Mouse (Mus musculus) kidney, embryonic 14.5 days (tissue): ENCODE measurements around the gene Mipep. TPM values are rescaled to one million over a fixed set of nuclear protein-coding genes. Genes with fewer than 3 reads are reported as not detected.

Experiments used
- ATAC-seq: fragments of 200-750 bp; cut with Nextera tagmentation; 2 replicates; pipeline ENCODE4 v1.8.0; 2017; ENCODE audit warnings: moderate number of reproducible peaks, mild to moderate bottlenecking, moderate TSS enrichment, moderate library complexity; ENCODE audit not compliant: low FRiP score, low TSS enrichment
- H3K27ac ChIP-seq: fragments of 300-500 bp; sonication (generic); 2 replicates; pipeline ENCODE4 v1.5.1; 2014; ENCODE audit warnings: low read depth, mild to moderate bottlenecking, low read length, moderate library complexity, mixed read lengths
- H3K27me3 ChIP-seq: fragments of 300-500 bp; sonication (generic); 2 replicates; pipeline ENCODE4 v1.6.1; 2014; ENCODE audit warnings: mild to moderate bottlenecking, low read length; ENCODE audit not compliant: control insufficient read depth, insufficient read depth
- H3K36me3 ChIP-seq: fragments of 300-500 bp; sonication (generic); 2 replicates; pipeline ENCODE4 v1.6.1; 2014; ENCODE audit warnings: low read length, mixed read lengths; ENCODE audit not compliant: control insufficient read depth, insufficient read depth
- H3K4me1 ChIP-seq: fragments of 300-500 bp; sonication (generic); 2 replicates; pipeline ENCODE4 v1.6.1; 2014; ENCODE audit warnings: low read length, mixed read lengths; ENCODE audit not compliant: control insufficient read depth, insufficient read depth
- H3K4me2 ChIP-seq: fragments of 300-500 bp; sonication (generic); replicated peaks from 2 replicates; pipeline ENCODE4 v1.6.1; 2014; ENCODE audit warnings: low read depth, mild to moderate bottlenecking, low read length
- H3K4me3 ChIP-seq: fragments of 300-500 bp; sonication (generic); 2 replicates; pipeline ENCODE4 v1.5.1; 2014; ENCODE audit warnings: mild to moderate bottlenecking, low read length
- H3K9ac ChIP-seq: fragments of 300-500 bp; sonication (generic); 2 replicates; pipeline ENCODE4 v1.6.1; 2014; ENCODE audit warnings: low read depth, mild to moderate bottlenecking, low read length, moderate library complexity
- H3K9me3 ChIP-seq: fragments of 300-500 bp; sonication (generic); 2 replicates; pipeline ENCODE4 v1.6.1; 2016; ENCODE audit warnings: low read length; ENCODE audit not compliant: control insufficient read depth
- WGBS: fragments of 180-500 bp; shearing (Covaris S2); extraction: QIAGEN DNeasy Blood & Tissue Kit; methylation state at CpG from one replicate; pipeline ENCODE4 v1.1.7; 2014; 5-methylcytosine and 5-hydroxymethylcytosine counted together
- polyA plus RNA-seq: library from polyadenylated mRNA; unstranded; fragments of >200 nt; fragmentation: Nextera tagmentation; extraction: Ambion mirVana; gene quantifications from 2 replicates; pipeline ENCODE4 v1.2.1, GENCODE M21; 2014

The Mipep gene
- polyA plus RNA-seq, 1 experiment from 2014 or later = 26.5 TPM

- Histone ChIP-seq H3K4me2 (no peak overlapping the region), H3K36me3 (peaks cover 4% of the 10 kb centered on the region; the same call in 1 of the 2 replicates), H3K4me1 (peaks cover 36% of the 10 kb centered on the region), H3K27me3 (no peaks in the 10 kb centered on the region), H3K9me3 (no peaks in the 10 kb centered on the region), H3K4me3 (no peak overlapping the region), H3K27ac (0 out of 2 replicates have a peak overlapping the region, but pooled peaks have one; percentile 48), H3K9ac (no peak overlapping the region)
- no peak for ATAC-seq
- WGBS = 78% methylated on average over 5 of the region's 5 CpGs
These were observed 43.9 kb upstream of the Mipep start for GRCm38 (mm10) chr14:60740507-60740906.

GRCm38 (mm10) chr14:60741033-60741432 is 43.3 kb upstream of the Mipep start:
- Histone ChIP-seq H3K27ac (peak overlapping the region; percentile 48; the same call in 1 of the 2 replicates), H3K4me2 (no peak overlapping the region), H3K4me1 (peaks cover 35% of the 10 kb centered on the region), H3K27me3 (no peaks in the 10 kb centered on the region), H3K36me3 (peaks cover 9% of the 10 kb centered on the region; the same call in 1 of the 2 replicates), H3K9me3 (no peaks in the 10 kb centered on the region), H3K4me3 (no peak overlapping the region), H3K9ac (no peak overlapping the region)
- ATAC-seq = no peak
- WGBS = 58% methylated on average over 8 of the region's 8 CpGs

GRCm38 (mm10) chr14:60741490-60741981 is 42.8 kb upstream of the Mipep start:
- no peaks in the 10 kb centered on the region for H3K27me3 ChIP-seq
- no peaks in the 10 kb centered on the region for H3K9me3 ChIP-seq
- H3K4me2 ChIP-seq = no peak overlapping the region
- no peak for ATAC-seq
- peaks cover 14% of the 10 kb centered on the region; the same call in 1 of the 2 replicates for H3K36me3 ChIP-seq
- H3K9ac ChIP-seq = no peak overlapping the region
- peak overlapping the region; percentile 48; the same call in 1 of the 2 replicates for H3K27ac ChIP-seq
- peaks cover 30% of the 10 kb centered on the region for H3K4me1 ChIP-seq
- no peak overlapping the region for H3K4me3 ChIP-seq
- WGBS = 45% methylated on average over 6 of the region's 6 CpGs

- H3K9ac ChIP-seq = no peak overlapping the region
- ATAC-seq = no peak
- no peaks in the 10 kb centered on the region for H3K9me3 ChIP-seq
- H3K27me3 ChIP-seq = no peaks in the 10 kb centered on the region
- no peak overlapping the region for H3K4me3 ChIP-seq
- no peak overlapping the region for H3K4me2 ChIP-seq
- H3K36me3 ChIP-seq = peaks cover 22% of the 10 kb centered on the region
- 82% methylated on average over 9 of the region's 9 CpGs for WGBS
- H3K4me1 ChIP-seq = peaks cover 14% of the 10 kb centered on the region
- H3K27ac ChIP-seq = no peak overlapping the region
These were observed 40.7 kb upstream of the Mipep start for GRCm38 (mm10) chr14:60743681-60744080.

- no peak for ATAC-seq
- peaks cover 25% of the 10 kb centered on the region for H3K36me3 ChIP-seq
- no peaks in the 10 kb centered on the region for H3K27me3 ChIP-seq
- H3K4me3 ChIP-seq = no peak overlapping the region
- no peaks in the 10 kb centered on the region for H3K9me3 ChIP-seq
- H3K9ac ChIP-seq = no peak overlapping the region
- H3K4me2 ChIP-seq = no peak overlapping the region
- H3K4me1 ChIP-seq = peaks cover 11% of the 10 kb centered on the region
- H3K27ac ChIP-seq = no peak overlapping the region
- WGBS = 67% methylated on average over 6 of the region's 6 CpGs
These were observed 39.2 kb upstream of the Mipep start for GRCm38 (mm10) chr14:60745201-60745600.

- Histone ChIP-seq H3K4me2 (no peak overlapping the region), H3K4me1 (peaks cover 5% of the 10 kb centered on the region; the same call in 1 of the 2 replicates), H3K27ac (no peak overlapping the region), H3K27me3 (no peaks in the 10 kb centered on the region), H3K9me3 (no peaks in the 10 kb centered on the region), H3K4me3 (no peak overlapping the region), H3K9ac (no peak overlapping the region), H3K36me3 (peaks cover 34% of the 10 kb centered on the region)
- WGBS = 97% methylated on average over 10 of the region's 10 CpGs
- ATAC-seq = no peak
These were observed 38.2 kb upstream of the Mipep start for GRCm38 (mm10) chr14:60746141-60746540.

- Histone ChIP-seq H3K27ac (no peak overlapping the region), H3K4me1 (no peaks in the 10 kb centered on the region; the same call in 1 of the 2 replicates), H3K36me3 (peaks cover 41% of the 10 kb centered on the region), H3K4me3 (no peak overlapping the region), H3K4me2 (no peak overlapping the region), H3K27me3 (no peaks in the 10 kb centered on the region), H3K9ac (no peak overlapping the region), H3K9me3 (no peaks in the 10 kb centered on the region)
- WGBS = 93% methylated on average over 21 of the region's 21 CpGs
- no peak for ATAC-seq
These were observed 37.1 kb upstream of the Mipep start for GRCm38 (mm10) chr14:60747154-60747870.

GRCm38 (mm10) chr14:60749880-60750279 is 34.5 kb upstream of the Mipep start:
- no peak for ATAC-seq
- 83% methylated on average over 12 of the region's 12 CpGs for WGBS
- Histone ChIP-seq H3K27ac (no peak overlapping the region), H3K36me3 (peaks cover 56% of the 10 kb centered on the region), H3K4me2 (no peak overlapping the region), H3K27me3 (no peaks in the 10 kb centered on the region), H3K9ac (no peak overlapping the region), H3K4me3 (no peak overlapping the region), H3K9me3 (no peaks in the 10 kb centered on the region), H3K4me1 (no peaks in the 10 kb centered on the region; the same call in 1 of the 2 replicates)

GRCm38 (mm10) chr14:60751581-60751980 is 32.8 kb upstream of the Mipep start:
- Histone ChIP-seq H3K4me1 (no peaks in the 10 kb centered on the region), H3K4me2 (no peak overlapping the region), H3K9ac (no peak overlapping the region), H3K27ac (no peak overlapping the region), H3K9me3 (no peaks in the 10 kb centered on the region), H3K27me3 (no peaks in the 10 kb centered on the region), H3K4me3 (no peak overlapping the region), H3K36me3 (peaks cover 56% of the 10 kb centered on the region)
- ATAC-seq = no peak
- WGBS = 90% methylated on average over 16 of the region's 16 CpGs
